Mouse (Mus musculus): ENCODE results near the gene Dusp1. TPM values are rescaled to one million over a fixed set of nuclear protein-coding genes. Genes with fewer than 3 reads are reported as not detected.

Gene Dusp1
- total and polyA plus RNA-seq, 3 experiments, result 3.5 to 9.9 (median 5.6) TPM

GRCm38 (mm10) chr17:26464481-26464880 lies 97.4 kb downstream of the Dusp1 start:
- dilution Hi-C loops (cut with MboI; ENCODE audit: extremely low pct_ligation_motif_present, extremely low pct_unique_long_range_greater_than_20kb, low sequenced_read_pairs), result no loop called here
- Histone ChIP-seq H3K9me3 (replicated peaks; ENCODE audit: low read length) (no peaks in the 10 kb centered on the region), H3K36me3 (replicated peaks in 1 of 2; ENCODE audit: control insufficient read depth in 1 of 2, insufficient read depth in 1 of 2, low read length in 1 of 2) (no peaks in the 10 kb centered on the region), H3K27ac (ENCODE audit: insufficient read depth, low read depth) (no peak overlapping the region), H3K79me2 (replicated peaks; ENCODE audit: control insufficient read depth, extremely low read depth, insufficient read depth, poor library complexity, severe bottlenecking) (no peaks in the 10 kb centered on the region), H3K9ac (ENCODE audit: insufficient read depth, low read depth) (no peak overlapping the region), H3K4me3 (replicated peaks in 1 of 3; ENCODE audit: low read depth in 2 of 3, low read length in 2 of 3, poor library complexity in 1 of 3) (no peak overlapping the region), H3K27me3 (replicated peaks) (peaks cover 21% of the 10 kb centered on the region), H3K4me1 (ENCODE audit: control insufficient read depth in 1 of 2, insufficient read depth in 2 of 2) (peaks cover 2% of the 10 kb centered on the region in 2 experiments; a peak in 2 of 4 replicates), H3K4me2 (ENCODE audit: insufficient read depth, low read depth, poor library complexity, severe bottlenecking) (no peak overlapping the region)
- in situ Hi-C loops (cut with MboI; ENCODE audit: low pct_ligation_motif_present, low pct_unique_long_range_greater_than_20kb, low sequenced_read_pairs), result no loop called here
- DNase-seq (ENCODE audit: extremely low read depth), result no peak
- TF ChIP-seq ZMIZ1 (IDR thresholded peaks at IDR 0.05; ENCODE audit: low read depth, low read length) (no peak), MAFK (IDR thresholded peaks at IDR 0.05; ENCODE audit: insufficient replicate concordance, low read length) (no peak), RCOR1 (conservative IDR thresholded peaks at IDR 0.05; ENCODE audit: low read depth, low read length) (no peak), UBTF (IDR thresholded peaks at IDR 0.05; ENCODE audit: low read depth, low read length) (no peak), EP300 (IDR thresholded peaks at IDR 0.05; ENCODE audit: low read length) (no peak), RAD21 (IDR thresholded peaks at IDR 0.05; ENCODE audit: low read depth, low read length) (no peak), MAX (IDR thresholded peaks at IDR 0.05; ENCODE audit: low read length) (no peak), SMC3 (IDR thresholded peaks at IDR 0.05; ENCODE audit: low read depth, low read length) (no peak), NELFE (IDR thresholded peaks at IDR 0.05; ENCODE audit: low read depth, low read length) (no peak), E2F4 (IDR thresholded peaks at IDR 0.05; ENCODE audit: insufficient replicate concordance, low read depth, low read length) (no peak), CHD2 (IDR thresholded peaks at IDR 0.05; ENCODE audit: low read length) (no peak), ETS1 (conservative IDR thresholded peaks at IDR 0.05; ENCODE audit: low read depth, low read length) (no peak), USF1 (IDR thresholded peaks at IDR 0.05; ENCODE audit: low read depth, low read length) (no peak), SIN3A (IDR thresholded peaks at IDR 0.05; ENCODE audit: low read length) (no peak), TCF12 (IDR thresholded peaks at IDR 0.05; ENCODE audit: low read depth, low read length) (no peak), ELF1 (IDR thresholded peaks at IDR 0.05; ENCODE audit: low read depth, low read length) (no peak), ZC3H11A (IDR thresholded peaks at IDR 0.05; ENCODE audit: low read depth, low read length) (no peak)

DNA sequence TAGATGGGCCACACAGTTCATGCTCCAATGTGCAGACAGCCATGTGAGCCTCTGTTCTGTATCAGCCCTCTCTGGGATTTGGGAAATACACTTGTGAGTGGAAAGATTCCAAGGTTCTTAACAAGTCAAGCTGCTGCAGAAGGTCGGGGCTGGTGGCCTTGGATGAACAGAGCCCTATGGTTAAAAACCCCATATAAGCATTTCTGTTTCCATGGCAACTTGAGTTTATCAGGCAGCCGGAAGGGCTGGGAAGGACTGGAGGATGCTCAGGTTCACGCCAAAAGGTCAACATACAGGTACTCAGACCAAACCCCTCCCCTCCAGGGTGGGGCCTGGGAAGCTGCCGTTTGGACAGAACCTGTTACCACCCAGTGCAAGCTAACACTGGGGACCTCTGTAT lies 97.9 kb downstream of the Dusp1 start:
- no peak overlapping the region for H3K27ac ChIP-seq (ENCODE audit: insufficient read depth, low read depth)
- no peaks in the 10 kb centered on the region for H3K9me3 ChIP-seq (replicated peaks; ENCODE audit: low read length)
- no peak for DNase-seq (ENCODE audit: extremely low read depth)
- H3K4me2 ChIP-seq (ENCODE audit: insufficient read depth, low read depth, poor library complexity, severe bottlenecking), result no peak overlapping the region
- peaks cover 25% of the 10 kb centered on the region for H3K27me3 ChIP-seq (replicated peaks)
- H3K4me3 ChIP-seq (replicated peaks in 1 of 3; ENCODE audit: low read depth in 2 of 3, low read length in 2 of 3, poor library complexity in 1 of 3), result no peak overlapping the region
- H3K4me1 ChIP-seq (ENCODE audit: control insufficient read depth in 1 of 2, insufficient read depth in 2 of 2), result peaks cover 2% of the 10 kb centered on the region in 2 experiments; a peak in 2 of 4 replicates
- in situ Hi-C loops (cut with MboI; ENCODE audit: low pct_ligation_motif_present, low pct_unique_long_range_greater_than_20kb, low sequenced_read_pairs) (no loop called here), dilution Hi-C loops (cut with MboI; ENCODE audit: extremely low pct_ligation_motif_present, extremely low pct_unique_long_range_greater_than_20kb, low sequenced_read_pairs) (no loop called here)
- no peak for TF ChIP-seq ELF1 (IDR thresholded peaks at IDR 0.05; ENCODE audit: low read depth, low read length)
- TF ChIP-seq ZMIZ1 (IDR thresholded peaks at IDR 0.05; ENCODE audit: low read depth, low read length), result no peak
- TF ChIP-seq CHD1 (IDR thresholded peaks at IDR 0.05; ENCODE audit: low read depth, low read length), result no peak
- no peak for TF ChIP-seq ZKSCAN1 (IDR thresholded peaks at IDR 0.05; ENCODE audit: borderline replicate concordance, low read depth, low read length)
- TF ChIP-seq SMC3 (IDR thresholded peaks at IDR 0.05; ENCODE audit: low read depth, low read length), result no peak
- TF ChIP-seq USF2 (conservative IDR thresholded peaks at IDR 0.05; ENCODE audit: low read depth, low read length), result no peak
- TF ChIP-seq BHLHE40 (IDR thresholded peaks at IDR 0.05; ENCODE audit: low read depth, low read length), result no peak
- no peak for TF ChIP-seq NELFE (IDR thresholded peaks at IDR 0.05; ENCODE audit: low read depth, low read length)
- no peak for TF ChIP-seq SIN3A (IDR thresholded peaks at IDR 0.05; ENCODE audit: low read length)
- no peak for TF ChIP-seq MXI1 (IDR thresholded peaks at IDR 0.05; ENCODE audit: low read depth, low read length)
- no peak overlapping the region for H3K9ac ChIP-seq (ENCODE audit: insufficient read depth, low read depth)
- no peaks in the 10 kb centered on the region for H3K79me2 ChIP-seq (replicated peaks; ENCODE audit: control insufficient read depth, extremely low read depth, insufficient read depth, poor library complexity, severe bottlenecking)
- H3K36me3 ChIP-seq (replicated peaks in 1 of 2; ENCODE audit: control insufficient read depth in 1 of 2, insufficient read depth in 1 of 2, low read length in 1 of 2), result no peaks in the 10 kb centered on the region
